Mouse (Mus musculus): ENCODE data around the gene Asap2. TPM values are rescaled to one million over a fixed set of nuclear protein-coding genes. Genes with fewer than 3 reads are reported as not detected.

The Asap2 gene
- polyA plus RNA-seq, 1 experiment from 2014 or later, result 3.3 TPM

- ATAC-seq, result no peak
- 59% methylated on average over 4 of the region's 4 CpGs for WGBS
- Histone ChIP-seq H3K36me3 (ENCODE audit: control insufficient read depth, insufficient read depth) (no peaks in the 10 kb centered on the region), H3K9ac (ENCODE audit: low read depth, low read length) (no peak overlapping the region), H3K4me3 (ENCODE audit: low read depth, low read length) (no peak overlapping the region), H3K4me2 (replicated peaks; ENCODE audit: low read depth) (no peak overlapping the region), H3K9me3 (ENCODE audit: control insufficient read depth) (no peaks in the 10 kb centered on the region), H3K27me3 (replicated peaks; ENCODE audit: control insufficient read depth, insufficient read depth, low read length) (no peaks in the 10 kb centered on the region), H3K27ac (ENCODE audit: low read depth, low read length) (no peak overlapping the region), H3K4me1 (replicated peaks; ENCODE audit: control insufficient read depth, insufficient read depth, low read length) (peaks cover 7% of the 10 kb centered on the region; the same call in 1 of the 2 replicates)
- peak; percentile 49 for TF ChIP-seq CTCF (IDR thresholded peaks at IDR 0.05; ENCODE audit: low read depth)
These were observed 149.3 kb downstream of the Asap2 start for GRCm38 (mm10) chr12:21139560-21139959.

- H3K27me3 ChIP-seq (replicated peaks; ENCODE audit: control insufficient read depth, insufficient read depth, low read length), result no peaks in the 10 kb centered on the region
- H3K36me3 ChIP-seq (ENCODE audit: control insufficient read depth, insufficient read depth), result no peaks in the 10 kb centered on the region
- no peak for ATAC-seq
- H3K9ac ChIP-seq (ENCODE audit: low read depth, low read length), result no peak overlapping the region
- H3K9me3 ChIP-seq (ENCODE audit: control insufficient read depth), result no peaks in the 10 kb centered on the region
- 92% methylated on average over 14 of the region's 14 CpGs for WGBS
- no peak for TF ChIP-seq CTCF (IDR thresholded peaks at IDR 0.05; ENCODE audit: low read depth)
- H3K4me2 ChIP-seq (replicated peaks; ENCODE audit: low read depth), result no peak overlapping the region
- no peak overlapping the region for H3K27ac ChIP-seq (ENCODE audit: low read depth, low read length)
- H3K4me3 ChIP-seq (ENCODE audit: low read depth, low read length), result no peak overlapping the region
- H3K4me1 ChIP-seq (replicated peaks; ENCODE audit: control insufficient read depth, insufficient read depth, low read length), result peaks cover 7% of the 10 kb centered on the region; the same call in 1 of the 2 replicates
These were observed 149.9 kb downstream of the Asap2 start for GRCm38 (mm10) chr12:21140153-21140552.

GRCm38 (mm10) chr12:21140741-21141308 lies 150.6 kb downstream of the Asap2 start:
- no peak for ATAC-seq
- Histone ChIP-seq H3K4me1 (replicated peaks; ENCODE audit: control insufficient read depth, insufficient read depth, low read length) (0 out of 2 replicates have a peak, but pooled peaks cover under 1% of the 10 kb centered on the region), H3K9ac (ENCODE audit: low read depth, low read length) (no peak overlapping the region), H3K27me3 (replicated peaks; ENCODE audit: control insufficient read depth, insufficient read depth, low read length) (no peaks in the 10 kb centered on the region), H3K36me3 (ENCODE audit: control insufficient read depth, insufficient read depth) (no peaks in the 10 kb centered on the region), H3K4me2 (replicated peaks; ENCODE audit: low read depth) (no peak overlapping the region), H3K9me3 (ENCODE audit: control insufficient read depth) (no peaks in the 10 kb centered on the region), H3K27ac (ENCODE audit: low read depth, low read length) (no peak overlapping the region), H3K4me3 (ENCODE audit: low read depth, low read length) (no peak overlapping the region)
- 87% methylated on average over 6 of the region's 6 CpGs for WGBS
- TF ChIP-seq CTCF (IDR thresholded peaks at IDR 0.05; ENCODE audit: low read depth), result no peak

GRCm38 (mm10) chr12:21141691-21142300 lies 151.5 kb downstream of the Asap2 start:
- no peak overlapping the region for H3K4me2 ChIP-seq (replicated peaks; ENCODE audit: low read depth)
- no peak overlapping the region for H3K9ac ChIP-seq (ENCODE audit: low read depth, low read length)
- H3K4me1 ChIP-seq (replicated peaks; ENCODE audit: control insufficient read depth, insufficient read depth, low read length), result no peaks in the 10 kb centered on the region
- H3K27ac ChIP-seq (ENCODE audit: low read depth, low read length), result no peak overlapping the region
- WGBS, result 69% methylated on average over 5 of the region's 5 CpGs
- H3K4me3 ChIP-seq (ENCODE audit: low read depth, low read length), result no peak overlapping the region
- H3K9me3 ChIP-seq (ENCODE audit: control insufficient read depth), result no peaks in the 10 kb centered on the region
- TF ChIP-seq CTCF (IDR thresholded peaks at IDR 0.05; ENCODE audit: low read depth), result no peak
- ATAC-seq, result no peak
- no peaks in the 10 kb centered on the region for H3K36me3 ChIP-seq (ENCODE audit: control insufficient read depth, insufficient read depth)
- H3K27me3 ChIP-seq (replicated peaks; ENCODE audit: control insufficient read depth, insufficient read depth, low read length), result no peaks in the 10 kb centered on the region

GRCm38 (mm10) chr12:21142489-21143254 lies 152.4 kb downstream of the Asap2 start:
- Histone ChIP-seq H3K4me1 (replicated peaks; ENCODE audit: control insufficient read depth, insufficient read depth, low read length) (no peaks in the 10 kb centered on the region), H3K9me3 (ENCODE audit: control insufficient read depth) (no peaks in the 10 kb centered on the region), H3K27me3 (replicated peaks; ENCODE audit: control insufficient read depth, insufficient read depth, low read length) (no peaks in the 10 kb centered on the region), H3K36me3 (ENCODE audit: control insufficient read depth, insufficient read depth) (no peaks in the 10 kb centered on the region), H3K27ac (ENCODE audit: low read depth, low read length) (no peak overlapping the region), H3K9ac (ENCODE audit: low read depth, low read length) (no peak overlapping the region), H3K4me2 (replicated peaks; ENCODE audit: low read depth) (no peak overlapping the region), H3K4me3 (ENCODE audit: low read depth, low read length) (no peak overlapping the region)
- peak; percentile 72 for ATAC-seq
- TF ChIP-seq CTCF (IDR thresholded peaks at IDR 0.05; ENCODE audit: low read depth), result no peak
- WGBS, result 48% methylated on average over 9 of the region's 9 CpGs

GRCm38 (mm10) chr12:21144602-21145001 lies 154.3 kb downstream of the Asap2 start:
- Histone ChIP-seq H3K9ac (ENCODE audit: low read depth, low read length) (no peak overlapping the region), H3K27ac (ENCODE audit: low read depth, low read length) (no peak overlapping the region), H3K36me3 (ENCODE audit: control insufficient read depth, insufficient read depth) (no peaks in the 10 kb centered on the region), H3K4me1 (replicated peaks; ENCODE audit: control insufficient read depth, insufficient read depth, low read length) (no peaks in the 10 kb centered on the region), H3K27me3 (replicated peaks; ENCODE audit: control insufficient read depth, insufficient read depth, low read length) (no peaks in the 10 kb centered on the region), H3K9me3 (ENCODE audit: control insufficient read depth) (no peaks in the 10 kb centered on the region), H3K4me2 (replicated peaks; ENCODE audit: low read depth) (no peak overlapping the region), H3K4me3 (ENCODE audit: low read depth, low read length) (no peak overlapping the region)
- WGBS, result 30% methylated on average over 5 of the region's 5 CpGs
- ATAC-seq, result peak; percentile 52
- no peak for TF ChIP-seq CTCF (IDR thresholded peaks at IDR 0.05; ENCODE audit: low read depth)

Measured in intestine, postnatal 0 days (tissue).